Mouse (Mus musculus) embryo, embryonic 11 days (tissue): ENCODE measurements around the gene Ap1g2.

Source experiments
- DNase-seq: peaks from one replicate; pipeline ENCODE4 v3.0.0-alpha.2; 2015

Ap1g2 gene

GRCm38 (mm10) chr14:55113351-55113974 lies 7.1 kb upstream of the Ap1g2 start:
- DNase-seq: no peak

GRCm38 (mm10) chr14:55111720-55112119 lies 5.3 kb upstream of the Ap1g2 start:
- DNase-seq: no peak

- DNase-seq: no peak
Measured at GRCm38 (mm10) chr14:55110076-55110475, 3.7 kb upstream of the Ap1g2 start.

GRCm38 (mm10) chr14:55109048-55109873 lies 2.9 kb upstream of the Ap1g2 start:
- no peak for DNase-seq

- peak; percentile 39 for DNase-seq
Measured at GRCm38 (mm10) chr14:55108202-55108870, 1.9 kb upstream of the Ap1g2 start.

GRCm38 (mm10) chr14:55106990-55107389 lies 597 bp upstream of the Ap1g2 start:
- no peak for DNase-seq

DNA sequence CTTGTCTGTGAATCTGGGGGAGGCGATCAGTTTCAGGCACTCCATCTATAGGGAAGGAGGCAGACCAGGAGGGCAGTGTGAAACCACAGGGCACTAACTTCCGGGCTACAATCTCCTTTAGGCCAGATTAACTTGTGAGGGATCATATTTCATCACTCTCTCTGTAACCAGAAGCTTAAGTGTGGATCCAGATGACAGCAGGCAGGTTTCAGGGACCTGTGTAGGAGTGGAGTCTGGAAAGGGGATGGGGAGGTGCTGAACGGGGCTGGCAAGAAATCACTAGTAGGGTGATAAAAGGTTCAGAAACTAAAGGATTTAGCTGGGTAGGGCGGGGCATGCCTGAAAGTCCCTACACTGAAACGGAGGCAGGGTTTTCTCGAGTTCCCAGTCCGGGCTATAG lies 1.0 kb downstream of the Ap1g2 start:
- no peak for DNase-seq

DNA sequence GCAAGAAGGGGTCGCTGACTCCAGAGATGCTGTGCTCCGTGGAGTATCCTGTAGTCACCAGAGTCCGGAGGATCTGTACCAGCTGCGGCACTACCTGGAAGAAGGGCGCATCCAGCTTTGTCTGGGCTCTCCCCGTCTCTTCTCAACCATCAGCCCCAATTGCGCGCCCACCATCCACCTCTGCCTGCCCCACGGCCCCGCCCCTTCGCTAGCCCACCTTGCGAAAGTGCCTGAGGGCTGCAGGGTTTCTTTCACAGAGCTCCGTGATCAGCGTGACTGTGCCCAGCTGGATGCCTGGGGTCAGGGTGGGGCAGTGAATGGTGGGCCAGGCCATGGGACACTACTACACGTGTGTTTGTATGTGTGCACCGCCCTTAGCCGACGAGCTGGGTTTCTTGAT lies 2.0 kb downstream of the Ap1g2 start:
- no peak for DNase-seq

GRCm38 (mm10) chr14:55102253-55102785 lies 4.1 kb downstream of the Ap1g2 start:
- DNase-seq: no peak

DNA sequence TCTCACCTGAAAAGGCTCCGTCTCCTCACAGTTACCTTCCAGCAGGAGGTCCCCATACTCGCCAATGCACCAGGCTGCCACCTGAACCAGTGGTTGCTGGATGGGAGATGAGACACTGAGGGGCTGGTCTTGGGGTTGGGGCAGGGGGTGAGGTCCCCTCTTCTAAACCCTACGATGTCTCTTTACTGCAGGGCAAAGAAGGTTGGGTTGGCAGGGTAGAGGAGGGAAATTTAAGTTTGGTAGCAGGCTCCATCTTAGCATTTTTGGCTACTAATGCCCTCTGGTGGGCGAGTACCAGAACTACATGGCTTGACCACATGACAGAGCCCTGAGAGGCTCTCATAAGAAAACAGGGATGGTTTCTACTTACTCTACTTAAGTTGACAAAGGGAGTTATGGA lies 4.8 kb downstream of the Ap1g2 start:
- DNase-seq: peak; percentile 65

- peak; percentile 65 for DNase-seq
Measured at GRCm38 (mm10) chr14:55098067-55098466, 8.3 kb downstream of the Ap1g2 start.

- no peak for DNase-seq
Measured at GRCm38 (mm10) chr14:55097646-55098045, 8.7 kb downstream of the Ap1g2 start.

GRCm38 (mm10) chr14:55096573-55097087 lies 9.8 kb downstream of the Ap1g2 start:
- DNase-seq: no peak

- no peak for DNase-seq
Measured at GRCm38 (mm10) chr14:55095671-55096070, 10.7 kb downstream of the Ap1g2 start.

DNA sequence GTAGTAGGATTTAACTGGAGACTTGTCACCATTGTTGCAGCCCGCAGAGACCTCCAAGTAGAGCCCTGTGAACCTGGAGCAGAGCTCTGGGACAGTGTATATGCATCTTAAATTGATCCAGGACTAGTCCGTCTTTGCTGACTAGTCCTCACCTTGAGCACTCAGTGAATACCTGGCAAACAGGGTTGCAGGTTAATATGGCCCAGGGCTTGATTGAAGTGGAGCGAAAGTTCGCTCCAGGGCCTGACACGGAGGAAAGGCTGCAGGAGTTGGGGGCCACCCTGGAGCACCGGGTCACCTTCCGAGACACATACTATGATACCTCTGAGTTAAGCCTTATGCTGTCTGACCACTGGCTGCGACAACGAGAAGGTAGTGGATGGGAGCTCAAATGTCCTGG lies 11.1 kb downstream of the Ap1g2 start:
- DNase-seq: no peak

GRCm38 (mm10) chr14:55094704-55095231 lies 11.6 kb downstream of the Ap1g2 start, which contains the start of gene Thtpa:
Gene Thtpa (plus strand): TSS chr14:55094784.
- peak; percentile 93 for DNase-seq

DNA sequence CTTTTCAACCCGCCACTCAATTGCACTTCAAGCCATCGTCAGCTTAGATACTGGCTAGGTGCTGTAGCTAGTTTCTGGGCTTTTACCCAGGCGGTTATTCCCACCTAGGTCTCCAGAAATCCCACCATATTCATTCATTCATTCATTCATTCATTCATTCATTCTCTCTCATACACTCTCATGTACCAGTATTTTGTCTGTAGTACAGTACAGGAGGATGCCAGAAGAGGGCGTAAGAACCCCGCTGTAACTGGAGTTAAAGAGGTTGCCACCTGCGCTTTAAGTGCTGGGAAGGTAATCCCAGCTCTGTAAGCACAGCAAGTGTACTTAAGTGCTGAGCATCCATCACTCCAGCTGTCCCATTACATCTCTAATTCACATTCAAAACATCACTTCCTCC lies 12.5 kb downstream of the Ap1g2 start:
- no peak for DNase-seq

GRCm38 (mm10) chr14:55092011-55092577 lies 14.3 kb downstream of the Ap1g2 start, which contains the start of gene Zfhx2:
Gene Zfhx2 (minus strand): TSS chr14:55092324.
- DNase-seq: peak; percentile 96

- peak; percentile 56 for DNase-seq
Measured at GRCm38 (mm10) chr14:55091209-55091865, 15.1 kb downstream of the Ap1g2 start.

DNA sequence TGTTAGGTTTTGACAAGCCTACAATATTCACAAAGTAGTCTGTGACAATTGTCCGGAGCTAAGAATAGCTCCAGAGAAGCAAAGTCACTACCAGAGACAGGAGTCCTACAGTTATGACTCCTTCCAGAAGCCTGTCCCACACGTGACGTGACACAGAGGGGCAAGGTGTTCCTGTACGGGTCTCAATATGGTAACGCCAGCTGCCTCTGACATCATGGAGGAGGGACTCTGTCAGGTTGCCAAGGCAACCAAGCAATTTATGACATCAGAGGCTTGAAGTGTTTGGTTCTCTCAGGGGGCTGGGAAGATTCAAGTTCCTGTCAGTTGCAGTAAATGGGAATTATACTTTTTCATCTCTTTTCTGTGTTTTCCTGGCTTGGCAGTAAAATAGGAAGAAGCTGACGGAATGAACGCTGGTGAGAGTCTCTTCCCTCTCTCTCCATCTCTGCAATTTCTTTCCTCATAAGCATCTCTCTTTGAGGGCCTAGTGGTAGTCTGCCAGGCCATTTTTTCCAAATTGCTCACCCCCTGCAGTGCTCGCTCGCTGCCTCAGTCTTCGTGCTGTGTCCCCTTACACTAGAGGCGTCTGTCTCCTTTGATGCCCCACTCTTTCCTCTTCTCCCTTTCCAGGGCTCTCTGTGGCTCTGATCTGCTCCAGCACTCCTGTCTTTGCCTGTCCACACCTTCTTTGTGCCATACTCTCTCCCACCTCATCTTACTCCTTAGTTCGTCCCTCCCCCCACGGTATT lies 17.0 kb downstream of the Ap1g2 start:
- peak; percentile 61 for DNase-seq

GRCm38 (mm10) chr14:55086009-55086514 lies 20.3 kb downstream of the Ap1g2 start:
- DNase-seq: no peak
